ENCODE assay signal across 25 mouse cellular contexts in the genomic region with DNA sequence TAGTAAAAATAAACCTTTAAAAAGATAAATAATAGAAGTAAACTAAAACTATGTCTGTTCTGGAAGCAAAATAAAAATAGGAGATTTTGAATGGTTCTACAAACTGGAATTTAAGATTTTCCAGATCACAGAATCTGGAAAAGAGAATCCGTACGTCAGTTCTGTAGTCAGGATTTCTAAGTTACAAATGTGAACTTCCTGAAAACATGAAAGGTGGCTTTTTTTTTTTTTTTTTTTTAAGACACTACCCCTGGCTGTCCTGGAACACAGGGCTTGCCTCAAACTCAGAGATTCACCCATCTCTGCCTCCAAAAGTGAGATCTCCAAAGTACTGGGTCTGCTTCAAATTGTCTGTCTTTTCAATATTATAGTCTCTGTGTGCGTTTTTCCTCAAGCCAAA. TPM values are rescaled to one million over a fixed set of nuclear protein-coding genes. Genes with fewer than 3 reads are reported as not detected.
"Had no signal": no experiment of that assay in that cellular context is flagged by ENCODE, and none has a peak within 500 bp of the region (broad histone marks: within the 10 kb centered on the region; RNA-seq: fewer than 3 reads in every experiment).

No protein-coding gene starts in this region.

- H3K27ac ChIP-seq: intestine, embryonic 15.5 days; left cerebral cortex, adult 2 months; lung, embryonic 15.5 days; midbrain, embryonic 13.5 days; neural tube, embryonic 13.5 days; stomach, embryonic 15.5 days had no signal

- H3K27me3 ChIP-seq: intestine, embryonic 15.5 days; lung, embryonic 15.5 days; megakaryocyte, embryonic 14.5 days; midbrain, embryonic 13.5 days; neural tube, embryonic 13.5 days; stomach, embryonic 15.5 days had no signal

- H3K9me3 ChIP-seq: intestine, embryonic 15.5 days; lung, embryonic 15.5 days; megakaryocyte, embryonic 14.5 days; midbrain, embryonic 10.5 days; midbrain, embryonic 13.5 days; neural tube, embryonic 13.5 days; stomach, embryonic 15.5 days had no signal

- H3K4me2 ChIP-seq: intestine, embryonic 15.5 days; lung, embryonic 15.5 days; midbrain, embryonic 13.5 days; neural tube, embryonic 13.5 days had no signal

- ATAC-seq: intestine, embryonic 15.5 days; midbrain, embryonic 13.5 days; midbrain, embryonic 16.5 days had no signal

- DNase-seq: kidney, adult 18-20 months; kidney, adult 9 months; kidney, postnatal 14 days; kidney, postnatal 4 days; layer of hippocampus, postnatal 36 days; lung, adult 18-20 months; lung, postnatal 10 days; lung, postnatal 36 days; retina, postnatal 1 day; right cerebral cortex, postnatal 25 days; spleen, adult 18-20 months; thymus, postnatal 25 days had no signal

- H3K9ac ChIP-seq: intestine, embryonic 15.5 days; lung, embryonic 15.5 days; midbrain, embryonic 13.5 days; neural tube, embryonic 13.5 days; stomach, embryonic 15.5 days had no signal

- H3K4me3 ChIP-seq: intestine, embryonic 15.5 days; left cerebral cortex, adult 2 months; lung, embryonic 15.5 days; midbrain, embryonic 10.5 days; midbrain, embryonic 13.5 days; neural tube, embryonic 13.5 days; stomach, embryonic 15.5 days had no signal

RNA-seq across cellular contexts. Expression of gene Sp9, which starts 42.6 kb away (rescaled TPM):
- total RNA-seq: monocyte, adult 5-6 weeks; neutrophil, adult 5-6 weeks had no signal
- polyA plus RNA-seq: intestine, embryonic 15.5 days; kidney, embryonic 16.5 days; lung, embryonic 15.5 days; thymus, postnatal 0 days had no signal
